Mouse (Mus musculus) bone marrow macrophage, adult 2 months (primary cell): ENCODE results near the gene Cnpy1.

Experiments used
- CTCF ChIP-seq: IDR thresholded peaks from 2 replicates; pipeline ENCODE4 v1.5.1; 2012; ENCODE audit warnings: low read depth, mild to moderate bottlenecking, low read length, moderate library complexity
- POLR2A ChIP-seq: IDR thresholded peaks from 2 replicates; pipeline ENCODE4 v1.6.1; 2012; ENCODE audit warnings: mild to moderate bottlenecking, low read depth, low read length, borderline replicate concordance

- no peak for TF ChIP-seq POLR2A
- TF ChIP-seq CTCF = no peak
Observed at GRCm38 (mm10) chr5:28170892-28171291, 74.7 kb downstream of the Cnpy1 start.
